Comparison of ENCODE assay signal across 10 mouse cellular contexts in genomic region chr10:61517296-61518071, GRCm38 (mm10). TPM values are rescaled to one million over a fixed set of nuclear protein-coding genes. Genes with fewer than 3 reads are reported as not detected.
A peak's percentile ranks its signal among the peaks of the same experiment; 100 is the strongest.
DNase-seq lines count a peak whose midpoint lies in the region; ATAC-seq lines count a peak whose summit lies in the region.
"Had no signal": no experiment of that assay in that cellular context is flagged by ENCODE, and none has a peak within 500 bp of the region (broad histone marks: within the 10 kb centered on the region; RNA-seq: fewer than 3 reads in every experiment).

No protein-coding gene starts in this region.

- no peaks in the 10 kb centered on the region for H3K27me3 ChIP-seq in heart, embryonic 15.5 days
- no peaks in the 10 kb centered on the region for H3K27me3 ChIP-seq in intestine, embryonic 15.5 days (replicated peaks)

- no peak overlapping the region for H3K9ac ChIP-seq in heart, embryonic 15.5 days
- H3K9ac ChIP-seq in intestine, embryonic 15.5 days = no peak overlapping the region
- H3K9ac ChIP-seq: liver, embryonic 14.5 days had no signal

- no peaks in the 10 kb centered on the region for H3K9me3 ChIP-seq in heart, embryonic 15.5 days (replicated peaks)
- H3K9me3 ChIP-seq in intestine, embryonic 15.5 days = no peaks in the 10 kb centered on the region

- intact Hi-C loops in left cerebral cortex, postnatal 14 days (cut with DNase I) = no loop called here
- intact Hi-C loops in left cerebral cortex, postnatal 25 days (cut with DNase I) = no loop called here

- H3K36me3 ChIP-seq in heart, embryonic 15.5 days = no peaks in the 10 kb centered on the region
- no peaks in the 10 kb centered on the region for H3K36me3 ChIP-seq in intestine, embryonic 15.5 days

- WGBS in heart, embryonic 15.5 days = 19% methylated on average over 12 of the region's 12 CpGs
- WGBS in intestine, embryonic 15.5 days = 58% methylated on average over 12 of the region's 12 CpGs

- peaks cover 14% of the 10 kb centered on the region for H3K4me1 ChIP-seq in heart, embryonic 15.5 days (replicated peaks)
- 0 out of 2 replicates have a peak, but pooled peaks cover 4% of the 10 kb centered on the region for H3K4me1 ChIP-seq in intestine, embryonic 15.5 days (replicated peaks)

- peak; percentile 39 for DNase-seq in adrenal gland, adult 2 months
- DNase-seq in adrenal gland, adult 8-10 months = no peak
- DNase-seq in left cerebral cortex, postnatal 14 days (ENCODE audit: low spot score in 2 of 2) = peak; percentile 17 to 23
- no peak for DNase-seq in left cerebral cortex, postnatal 25 days (ENCODE audit: low spot score in 2 of 2)
- peak; percentile 88 to 89 for DNase-seq in cerebellum, postnatal 10 days
- no peak for DNase-seq in embryo, embryonic 10.5 days (ENCODE audit: low spot score)

- no peak for ATAC-seq in heart, embryonic 15.5 days (replicated peaks; ENCODE audit: insufficient number of reproducible peaks, insufficient read depth, low FRiP score, low read depth)
- ATAC-seq in intestine, embryonic 15.5 days = no peak
- ATAC-seq: intestine, embryonic 16.5 days had no signal

- no peak overlapping the region for H3K4me3 ChIP-seq in heart, embryonic 15.5 days
- no peak overlapping the region for H3K4me3 ChIP-seq in intestine, embryonic 15.5 days (replicated peaks)

- H3K27ac ChIP-seq in heart, embryonic 15.5 days = peak overlapping the region; percentile 28; the same call in 1 of the 2 replicates
- no peak overlapping the region for H3K27ac ChIP-seq in intestine, embryonic 15.5 days
- H3K27ac ChIP-seq: liver, embryonic 14.5 days had no signal

- H3K4me2 ChIP-seq in heart, embryonic 15.5 days = peak overlapping the region; percentile 35; the same call in 1 of the 2 replicates
- no peak overlapping the region for H3K4me2 ChIP-seq in intestine, embryonic 15.5 days (replicated peaks)

RNA-seq across cellular contexts. Expression of gene Lrrc20, which starts 41.9 kb away (rescaled TPM):
- 10 to 100 TPM; 15.9 to 17.8 TPM for total RNA-seq in adrenal gland, adult 2 months (2021)
- 17.5 and 21.7 TPM in 2 replicates for polyA plus RNA-seq in adrenal gland, adult 2 months (2012; rRNA removed)
- 10 to 100 TPM; 11.9 to 29.3 (median 17.8) TPM for total RNA-seq in adrenal gland, adult 8-10 months (2022)
- 10 to 100 TPM; 13.0 to 13.9 TPM for total RNA-seq in left cerebral cortex, postnatal 14 days (2021)
- 10 to 100 TPM; 17.5 to 18.0 TPM for total RNA-seq in left cerebral cortex, postnatal 25 days (2021)
- 10.4 and 12.9 TPM in 2 replicates for polyA plus RNA-seq in heart, embryonic 15.5 days (2015; fragmentation: Nextera tagmentation; extraction: Ambion mirVana)
- 5.6 and 5.9 TPM in 2 replicates for polyA plus RNA-seq in intestine, embryonic 15.5 days (2015; fragmentation: Nextera tagmentation; extraction: Ambion mirVana)

Comparison
In these comparisons a context has a peak if more than half of its experiments do, and no peak if none do; other contexts are left out.
1. DNase-seq: peak in adrenal gland, adult 2 months (single experiment), left cerebral cortex, postnatal 14 days (2 of 2) and cerebellum, postnatal 10 days (2 of 2); none in adrenal gland, adult 8-10 months (single experiment), left cerebral cortex, postnatal 25 days (0 of 2) and embryo, embryonic 10.5 days (single experiment).